Mouse (Mus musculus): ENCODE measurements at regions not wholly inside any gene's neighbourhood (a gene's known extent, or its start where the extent isn't known, plus 50 kb on each side); places are given as distances from the start of the nearest gene placed in this dataset.

DNA sequence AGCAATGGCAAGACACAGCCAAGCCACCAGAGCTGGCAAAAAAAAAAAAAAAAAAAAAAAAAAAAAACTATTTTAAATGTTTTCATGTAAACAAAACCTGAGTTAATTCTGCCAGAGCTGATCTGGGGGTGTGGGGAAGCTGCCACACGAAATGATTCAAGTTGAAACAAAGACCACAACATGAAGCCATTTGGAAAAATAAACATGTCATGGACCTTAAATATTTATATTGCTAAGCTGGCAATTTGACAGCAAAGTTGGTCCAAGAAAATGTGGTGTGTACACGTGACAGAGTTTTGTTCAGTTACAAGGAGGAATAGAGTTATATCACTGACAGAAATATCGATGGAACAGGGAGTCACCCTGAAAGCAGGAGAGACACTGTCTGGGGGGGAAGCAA, 67.1 kb upstream of the Cdh5 start:
- peaks cover 2% of the 10 kb centered on the region; the same call in 1 of the 2 replicates for H3K4me1 ChIP-seq (ENCODE audit: control insufficient read depth, insufficient read depth, low read length)
- no peaks in the 10 kb centered on the region for H3K36me3 ChIP-seq (ENCODE audit: control insufficient read depth, insufficient read depth, low read length)
- TF ChIP-seq CTCF (IDR thresholded peaks at IDR 0.05; ENCODE audit: control insufficient read depth, insufficient read depth, insufficient replicate concordance, low read depth, low read length), result no peak
- TF ChIP-seq POLR2A (IDR thresholded peaks at IDR 0.05; ENCODE audit: control insufficient read depth, low read depth, low read length), result no peak
- no peak overlapping the region for H3K4me3 ChIP-seq (ENCODE audit: control insufficient read depth, low read depth, low read length)
- no peaks in the 10 kb centered on the region for H3K27me3 ChIP-seq (ENCODE audit: control insufficient read depth, insufficient read depth, low read length)
- no peak overlapping the region for H3K27ac ChIP-seq (ENCODE audit: control insufficient read depth, insufficient read depth, low read depth, low read length)

GRCm38 (mm10) chr8:104036580-104037477, 64.6 kb upstream of the Cdh5 start:
- Histone ChIP-seq H3K4me1 (ENCODE audit: control insufficient read depth, insufficient read depth, low read length) (peaks cover 4% of the 10 kb centered on the region), H3K36me3 (ENCODE audit: control insufficient read depth, insufficient read depth, low read length) (no peaks in the 10 kb centered on the region), H3K27ac (ENCODE audit: control insufficient read depth, insufficient read depth, low read depth, low read length) (no peak overlapping the region), H3K27me3 (ENCODE audit: control insufficient read depth, insufficient read depth, low read length) (no peaks in the 10 kb centered on the region), H3K4me3 (ENCODE audit: control insufficient read depth, low read depth, low read length) (no peak overlapping the region)
- TF ChIP-seq CTCF (IDR thresholded peaks at IDR 0.05; ENCODE audit: control insufficient read depth, insufficient read depth, insufficient replicate concordance, low read depth, low read length) (no peak), POLR2A (IDR thresholded peaks at IDR 0.05; ENCODE audit: control insufficient read depth, low read depth, low read length) (no peak)

DNA sequence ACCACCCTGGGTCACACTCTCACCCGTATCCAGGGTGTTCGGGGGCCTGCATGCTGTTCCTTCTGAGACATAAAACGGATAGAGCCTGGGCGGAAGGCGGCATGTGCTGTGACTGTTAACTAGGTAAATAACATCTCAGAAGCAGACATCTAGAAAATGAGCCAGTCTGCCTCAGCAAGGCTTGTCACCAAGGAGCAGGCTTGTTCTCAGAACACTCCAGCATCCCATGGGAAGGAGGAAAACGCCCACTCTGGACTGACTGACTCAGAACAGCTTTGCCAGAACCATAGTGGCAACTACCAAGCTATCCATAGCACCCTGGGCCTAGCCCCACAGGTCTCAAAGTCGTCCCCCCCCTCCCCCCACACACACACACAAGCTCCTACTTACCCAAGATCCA, 63.8 kb upstream of the Cdh5 start:
- Histone ChIP-seq H3K27me3 (ENCODE audit: control insufficient read depth, insufficient read depth, low read length) (no peaks in the 10 kb centered on the region), H3K27ac (ENCODE audit: control insufficient read depth, insufficient read depth, low read depth, low read length) (no peak overlapping the region), H3K4me3 (ENCODE audit: control insufficient read depth, low read depth, low read length) (no peak overlapping the region), H3K4me1 (ENCODE audit: control insufficient read depth, insufficient read depth, low read length) (peaks cover 4% of the 10 kb centered on the region), H3K36me3 (ENCODE audit: control insufficient read depth, insufficient read depth, low read length) (no peaks in the 10 kb centered on the region)
- TF ChIP-seq CTCF (IDR thresholded peaks at IDR 0.05; ENCODE audit: control insufficient read depth, insufficient read depth, insufficient replicate concordance, low read depth, low read length) (no peak), POLR2A (IDR thresholded peaks at IDR 0.05; ENCODE audit: control insufficient read depth, low read depth, low read length) (no peak)

GRCm38 (mm10) chr8:104039526-104039925, 61.9 kb upstream of the Cdh5 start:
- TF ChIP-seq POLR2A (IDR thresholded peaks at IDR 0.05; ENCODE audit: control insufficient read depth, low read depth, low read length) (no peak), CTCF (IDR thresholded peaks at IDR 0.05; ENCODE audit: control insufficient read depth, insufficient read depth, insufficient replicate concordance, low read depth, low read length) (no peak)
- Histone ChIP-seq H3K27ac (ENCODE audit: control insufficient read depth, insufficient read depth, low read depth, low read length) (no peak overlapping the region), H3K27me3 (ENCODE audit: control insufficient read depth, insufficient read depth, low read length) (no peaks in the 10 kb centered on the region), H3K4me3 (ENCODE audit: control insufficient read depth, low read depth, low read length) (peak overlapping the region; percentile 27; the same call in 1 of the 2 replicates), H3K36me3 (ENCODE audit: control insufficient read depth, insufficient read depth, low read length) (no peaks in the 10 kb centered on the region), H3K4me1 (ENCODE audit: control insufficient read depth, insufficient read depth, low read length) (peaks cover 4% of the 10 kb centered on the region)

DNA sequence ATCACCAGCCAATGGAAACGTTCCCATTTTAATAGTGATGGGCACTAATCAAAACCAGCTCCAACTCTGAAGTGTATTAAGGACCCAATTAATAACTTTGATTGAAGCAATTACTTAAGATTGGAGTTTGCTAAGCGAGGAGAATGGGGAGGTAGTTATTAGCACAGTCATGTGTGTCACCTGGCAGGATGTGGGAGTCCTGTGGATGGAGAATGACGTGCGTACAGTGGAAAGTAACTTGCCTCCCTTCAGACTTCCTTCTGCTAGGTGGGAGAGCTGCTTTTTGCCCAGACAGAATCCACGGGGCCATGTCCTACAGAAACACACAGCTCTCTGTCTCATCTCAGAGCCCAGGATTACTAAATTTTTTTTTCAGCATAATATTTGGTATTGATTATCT, 59.9 kb upstream of the Cdh5 start:
- TF ChIP-seq POLR2A (IDR thresholded peaks at IDR 0.05; ENCODE audit: control insufficient read depth, low read depth, low read length), result no peak
- TF ChIP-seq CTCF (IDR thresholded peaks at IDR 0.05; ENCODE audit: control insufficient read depth, insufficient read depth, insufficient replicate concordance, low read depth, low read length), result no peak
- H3K4me3 ChIP-seq (ENCODE audit: control insufficient read depth, low read depth, low read length), result no peak overlapping the region
- no peaks in the 10 kb centered on the region for H3K36me3 ChIP-seq (ENCODE audit: control insufficient read depth, insufficient read depth, low read length)
- peaks cover 4% of the 10 kb centered on the region for H3K4me1 ChIP-seq (ENCODE audit: control insufficient read depth, insufficient read depth, low read length)
- no peaks in the 10 kb centered on the region for H3K27me3 ChIP-seq (ENCODE audit: control insufficient read depth, insufficient read depth, low read length)
- H3K27ac ChIP-seq (ENCODE audit: control insufficient read depth, insufficient read depth, low read depth, low read length), result no peak overlapping the region

DNA sequence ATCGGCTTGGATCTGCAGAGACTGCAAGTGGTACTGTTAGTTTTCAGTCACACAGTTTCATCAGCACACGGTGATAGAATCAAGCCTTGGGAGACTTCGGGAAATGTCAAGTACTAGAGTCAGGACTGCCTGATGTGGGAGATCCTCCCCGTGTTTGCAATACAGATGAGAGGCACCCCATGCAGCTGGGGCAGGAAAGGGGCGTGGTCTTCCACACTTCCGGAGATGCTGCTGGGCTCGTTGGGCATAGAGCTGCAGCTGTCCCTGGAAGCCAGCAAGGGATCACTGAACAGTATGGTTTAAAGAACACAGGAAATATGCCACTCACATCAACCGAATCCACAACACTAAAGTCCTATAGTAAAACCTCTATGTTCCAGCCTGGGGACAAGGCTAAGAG, 59.0 kb upstream of the Cdh5 start:
- TF ChIP-seq CTCF (IDR thresholded peaks at IDR 0.05; ENCODE audit: control insufficient read depth, insufficient read depth, insufficient replicate concordance, low read depth, low read length) (no peak), POLR2A (IDR thresholded peaks at IDR 0.05; ENCODE audit: control insufficient read depth, low read depth, low read length) (no peak)
- no peak overlapping the region for H3K27ac ChIP-seq (ENCODE audit: control insufficient read depth, insufficient read depth, low read depth, low read length)

DNA sequence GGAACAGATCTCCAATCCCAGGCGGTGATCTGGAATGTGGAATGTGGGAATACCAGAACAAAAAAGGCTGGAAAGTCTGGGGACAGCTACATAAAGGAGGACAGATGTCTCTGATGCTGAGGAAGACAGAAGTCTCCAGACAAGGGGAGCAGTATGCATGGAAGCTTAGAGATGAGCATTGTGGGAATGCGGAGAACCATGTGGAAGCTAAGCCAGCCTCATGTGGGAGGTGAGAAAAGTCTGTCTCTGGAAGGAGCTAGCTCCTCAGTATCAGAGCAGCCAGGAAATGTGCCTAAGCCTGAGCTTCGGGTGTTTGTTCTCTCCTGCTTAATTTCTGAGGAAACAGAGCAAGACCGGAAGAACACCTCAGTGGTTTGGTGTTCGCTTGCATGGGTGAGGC, 53.4 kb upstream of the Cdh5 start:
- Histone ChIP-seq H3K4me1 (ENCODE audit: control insufficient read depth, insufficient read depth, low read length) (0 out of 2 replicates have a peak, but pooled peaks cover 2% of the 10 kb centered on the region), H3K36me3 (ENCODE audit: control insufficient read depth, insufficient read depth, low read length) (no peaks in the 10 kb centered on the region), H3K27ac (ENCODE audit: control insufficient read depth, insufficient read depth, low read depth, low read length) (no peak overlapping the region), H3K4me3 (ENCODE audit: control insufficient read depth, low read depth, low read length) (no peak overlapping the region), H3K27me3 (ENCODE audit: control insufficient read depth, insufficient read depth, low read length) (no peaks in the 10 kb centered on the region)
- TF ChIP-seq CTCF (IDR thresholded peaks at IDR 0.05; ENCODE audit: control insufficient read depth, insufficient read depth, insufficient replicate concordance, low read depth, low read length), result no peak
- TF ChIP-seq POLR2A (IDR thresholded peaks at IDR 0.05; ENCODE audit: control insufficient read depth, low read depth, low read length), result no peak

More for the DNA sequence above, 59.0 kb upstream of the Cdh5 start:
- no peaks in the 10 kb centered on the region for H3K27me3 ChIP-seq (ENCODE audit: control insufficient read depth, insufficient read depth, low read length)
- peaks cover 4% of the 10 kb centered on the region for H3K4me1 ChIP-seq (ENCODE audit: control insufficient read depth, insufficient read depth, low read length)
- no peaks in the 10 kb centered on the region for H3K36me3 ChIP-seq (ENCODE audit: control insufficient read depth, insufficient read depth, low read length)
- H3K4me3 ChIP-seq (ENCODE audit: control insufficient read depth, low read depth, low read length), result no peak overlapping the region

Measured in testis, adult 2 months (tissue).